Mouse (Mus musculus): ENCODE data around the gene Atg9b. TPM values are rescaled to one million over a fixed set of nuclear protein-coding genes. Genes with fewer than 3 reads are reported as not detected.
A peak's percentile ranks its signal among the peaks of the same experiment; 100 is the strongest.

The Atg9b gene
- polyA plus RNA-seq, 1 experiment from 2014 or later = 0.25 TPM

GRCm38 (mm10) chr5:24374666-24375328 lies 17.1 kb downstream of the Atg9b start:
- Histone ChIP-seq H3K4me1 (peaks cover 3% of the 10 kb centered on the region; the same call in 1 of the 2 replicates), H3K9ac (no peak overlapping the region), H3K27ac (no peak overlapping the region), H3K27me3 (peaks cover 4% of the 10 kb centered on the region; the same call in 1 of the 2 replicates), H3K4me3 (no peak overlapping the region), H3K9me3 (no peaks in the 10 kb centered on the region), H3K36me3 (no peaks in the 10 kb centered on the region), H3K4me2 (no peak overlapping the region)
- ATAC-seq (ENCODE audit: insufficient number of reproducible peaks, insufficient read depth, low FRiP score, low TSS enrichment, low read depth) = no peak
- WGBS = 69% methylated on average over 7 of the region's 7 CpGs

- ATAC-seq (ENCODE audit: insufficient number of reproducible peaks, insufficient read depth, low FRiP score, low TSS enrichment, low read depth) = no peak
- Histone ChIP-seq H3K36me3 (no peaks in the 10 kb centered on the region), H3K27me3 (no peaks in the 10 kb centered on the region), H3K4me1 (peaks cover 3% of the 10 kb centered on the region; the same call in 1 of the 2 replicates), H3K4me3 (no peak overlapping the region), H3K9ac (no peak overlapping the region), H3K9me3 (no peaks in the 10 kb centered on the region), H3K27ac (no peak overlapping the region), H3K4me2 (no peak overlapping the region)
- WGBS = 57% methylated on average over 6 of the region's 6 CpGs
Observed at GRCm38 (mm10) chr5:24374216-24374615, 17.7 kb downstream of the Atg9b start.

GRCm38 (mm10) chr5:24373807-24374206 lies 18.1 kb downstream of the Atg9b start:
- peaks cover 3% of the 10 kb centered on the region; the same call in 1 of the 2 replicates for H3K4me1 ChIP-seq
- no peaks in the 10 kb centered on the region for H3K27me3 ChIP-seq
- H3K9me3 ChIP-seq = no peaks in the 10 kb centered on the region
- WGBS = 73% methylated on average over 5 of the region's 5 CpGs
- ATAC-seq (ENCODE audit: insufficient number of reproducible peaks, insufficient read depth, low FRiP score, low TSS enrichment, low read depth) = no peak
- H3K9ac ChIP-seq = no peak overlapping the region
- H3K4me3 ChIP-seq = no peak overlapping the region
- no peak overlapping the region for H3K4me2 ChIP-seq
- H3K27ac ChIP-seq = no peak overlapping the region
- H3K36me3 ChIP-seq = no peaks in the 10 kb centered on the region

- no peak overlapping the region for H3K27ac ChIP-seq
- ATAC-seq (ENCODE audit: insufficient number of reproducible peaks, insufficient read depth, low FRiP score, low TSS enrichment, low read depth) = no peak
- H3K9me3 ChIP-seq = no peaks in the 10 kb centered on the region
- 69% methylated on average over 9 of the region's 9 CpGs for WGBS
- no peaks in the 10 kb centered on the region for H3K36me3 ChIP-seq
- peaks cover 3% of the 10 kb centered on the region; the same call in 1 of the 2 replicates for H3K27me3 ChIP-seq
- no peak overlapping the region for H3K4me3 ChIP-seq
- H3K4me1 ChIP-seq = peaks cover 3% of the 10 kb centered on the region; the same call in 1 of the 2 replicates
- no peak overlapping the region for H3K9ac ChIP-seq
- H3K4me2 ChIP-seq = no peak overlapping the region
Observed at GRCm38 (mm10) chr5:24369767-24370166, 22.2 kb downstream of the Atg9b start.

- Histone ChIP-seq H3K9ac (no peak overlapping the region), H3K27me3 (peaks cover 7% of the 10 kb centered on the region; the same call in 1 of the 2 replicates), H3K27ac (no peak overlapping the region), H3K4me1 (no peaks in the 10 kb centered on the region), H3K36me3 (no peaks in the 10 kb centered on the region), H3K4me2 (no peak overlapping the region), H3K9me3 (no peaks in the 10 kb centered on the region), H3K4me3 (no peak overlapping the region)
- WGBS = 83% methylated on average over 9 of the region's 9 CpGs
- ATAC-seq (ENCODE audit: insufficient number of reproducible peaks, insufficient read depth, low FRiP score, low TSS enrichment, low read depth) = no peak
Observed at GRCm38 (mm10) chr5:24366426-24366825, 25.5 kb downstream of the Atg9b start.

GRCm38 (mm10) chr5:24365528-24365927 lies 26.4 kb downstream of the Atg9b start:
- no peaks in the 10 kb centered on the region for H3K36me3 ChIP-seq
- no peak for ATAC-seq (ENCODE audit: insufficient number of reproducible peaks, insufficient read depth, low FRiP score, low TSS enrichment, low read depth)
- H3K4me1 ChIP-seq = peaks cover 5% of the 10 kb centered on the region; the same call in 1 of the 2 replicates
- peaks cover 7% of the 10 kb centered on the region; the same call in 1 of the 2 replicates for H3K27me3 ChIP-seq
- no peak overlapping the region for H3K9ac ChIP-seq
- H3K4me3 ChIP-seq = no peak overlapping the region
- H3K27ac ChIP-seq = no peak overlapping the region
- 28% methylated on average over 5 of the region's 5 CpGs for WGBS
- no peaks in the 10 kb centered on the region for H3K9me3 ChIP-seq
- H3K4me2 ChIP-seq = peak overlapping the region; percentile 7; the same call in 1 of the 2 replicates

GRCm38 (mm10) chr5:24364963-24365362 lies 27.0 kb downstream of the Atg9b start:
- Histone ChIP-seq H3K9ac (no peak overlapping the region), H3K36me3 (no peaks in the 10 kb centered on the region), H3K4me3 (peak overlapping the region; percentile 12; the same call in 1 of the 2 replicates), H3K9me3 (no peaks in the 10 kb centered on the region), H3K4me1 (peaks cover 5% of the 10 kb centered on the region; the same call in 1 of the 2 replicates), H3K4me2 (peak overlapping the region; percentile 7; the same call in 1 of the 2 replicates), H3K27ac (no peak overlapping the region), H3K27me3 (peaks cover 7% of the 10 kb centered on the region; the same call in 1 of the 2 replicates)
- 88% methylated on average over 10 of the region's 10 CpGs for WGBS
- ATAC-seq (ENCODE audit: insufficient number of reproducible peaks, insufficient read depth, low FRiP score, low TSS enrichment, low read depth) = no peak

- Histone ChIP-seq H3K4me2 (peak within 1 kb of the TSS; percentile 7; the same call in 1 of the 2 replicates), H3K4me3 (peak within 1 kb of the TSS; percentile 12; the same call in 1 of the 2 replicates), H3K9ac (no peak within 1 kb of the TSS), H3K27ac (no peak within 1 kb of the TSS), H3K36me3 (no peaks in the 10 kb centered on the region), H3K9me3 (no peaks in the 10 kb centered on the region), H3K27me3 (peaks cover 7% of the 10 kb centered on the region; the same call in 1 of the 2 replicates), H3K4me1 (peaks cover 5% of the 10 kb centered on the region; the same call in 1 of the 2 replicates)
- ATAC-seq (ENCODE audit: insufficient number of reproducible peaks, insufficient read depth, low FRiP score, low TSS enrichment, low read depth) = no peak
- 49% methylated on average over 12 of the region's 12 CpGs for WGBS
Observed at GRCm38 (mm10) chr5:24364508-24364907, 27.4 kb downstream of the Atg9b start, which contains the start of gene Nos3. TSS of gene Nos3 (plus strand) at chr5:24364810.

GRCm38 (mm10) chr5:24364061-24364460 lies 27.9 kb downstream of the Atg9b start:
- H3K9me3 ChIP-seq = no peaks in the 10 kb centered on the region
- peaks cover 5% of the 10 kb centered on the region; the same call in 1 of the 2 replicates for H3K4me1 ChIP-seq
- peaks cover 7% of the 10 kb centered on the region; the same call in 1 of the 2 replicates for H3K27me3 ChIP-seq
- H3K36me3 ChIP-seq = no peaks in the 10 kb centered on the region
- H3K27ac ChIP-seq = no peak overlapping the region
- H3K4me2 ChIP-seq = no peak overlapping the region
- no peak overlapping the region for H3K4me3 ChIP-seq
- WGBS = 53% methylated on average over 3 of the region's 3 CpGs
- no peak for ATAC-seq (ENCODE audit: insufficient number of reproducible peaks, insufficient read depth, low FRiP score, low TSS enrichment, low read depth)
- no peak overlapping the region for H3K9ac ChIP-seq

- 63% methylated on average over 2 of the region's 2 CpGs for WGBS
- H3K27me3 ChIP-seq = peaks cover 7% of the 10 kb centered on the region; the same call in 1 of the 2 replicates
- no peak overlapping the region for H3K4me2 ChIP-seq
- no peak for ATAC-seq (ENCODE audit: insufficient number of reproducible peaks, insufficient read depth, low FRiP score, low TSS enrichment, low read depth)
- no peak overlapping the region for H3K9ac ChIP-seq
- no peak overlapping the region for H3K27ac ChIP-seq
- no peaks in the 10 kb centered on the region for H3K36me3 ChIP-seq
- H3K4me1 ChIP-seq = peaks cover 5% of the 10 kb centered on the region; the same call in 1 of the 2 replicates
- no peak overlapping the region for H3K4me3 ChIP-seq
- no peaks in the 10 kb centered on the region for H3K9me3 ChIP-seq
Observed at GRCm38 (mm10) chr5:24363467-24363866, 28.5 kb downstream of the Atg9b start.

GRCm38 (mm10) chr5:24360792-24361454 lies 31.0 kb downstream of the Atg9b start:
- H3K4me3 ChIP-seq = no peak overlapping the region
- no peak overlapping the region for H3K27ac ChIP-seq
- no peak overlapping the region for H3K4me2 ChIP-seq
- no peak; the same call in 1 of the 2 replicates for ATAC-seq (ENCODE audit: insufficient number of reproducible peaks, insufficient read depth, low FRiP score, low TSS enrichment, low read depth)
- H3K36me3 ChIP-seq = no peaks in the 10 kb centered on the region
- no peak overlapping the region for H3K9ac ChIP-seq
- H3K4me1 ChIP-seq = peaks cover 5% of the 10 kb centered on the region; the same call in 1 of the 2 replicates
- no peaks in the 10 kb centered on the region for H3K9me3 ChIP-seq
- 1% methylated on average over 7 of the region's 7 CpGs for WGBS
- peaks cover 7% of the 10 kb centered on the region; the same call in 1 of the 2 replicates for H3K27me3 ChIP-seq
